Mouse (Mus musculus): ENCODE measurements around the gene H2al1d. TPM values are rescaled to one million over a fixed set of nuclear protein-coding genes. Genes with fewer than 3 reads are reported as not detected.
"Not testable (repeated sequence)": the region's sequence is repeated elsewhere in the genome, so short reads cannot be mapped to it uniquely, and the experiment has no call there.

H2al1d gene
- total RNA-seq (2021), result not detected
- long read RNA-seq, experiment 1, result 0 reads
- long read RNA-seq, experiment 2, result 0 reads

DNA sequence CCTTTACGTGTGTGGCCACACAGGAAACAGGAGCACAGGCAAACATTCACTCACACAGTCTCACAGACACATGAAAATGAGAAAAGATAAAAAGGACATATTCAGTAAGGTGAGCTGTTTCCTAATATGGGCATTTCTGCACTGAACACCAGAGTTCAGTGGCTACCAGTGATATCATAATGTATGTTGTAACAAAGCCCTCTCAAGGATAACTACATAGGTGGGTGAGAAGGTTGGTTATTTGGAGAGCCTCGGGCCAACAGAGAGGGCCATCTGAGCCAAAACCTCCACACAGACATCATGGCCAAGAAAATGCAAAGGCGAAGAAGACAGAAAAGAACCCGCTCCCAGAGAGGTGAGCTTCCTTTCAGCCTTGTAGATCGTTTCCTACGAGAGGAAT is at the start of gene H2al1d:
H2al1d (plus strand) TSS at position 301 of the 400 bp plus-strand sequence.
- not testable (repeated sequence) for H3K4me3 ChIP-seq; DNase-seq (ENCODE audit: low spot score in 2 of 2); H3K27ac ChIP-seq

DNA sequence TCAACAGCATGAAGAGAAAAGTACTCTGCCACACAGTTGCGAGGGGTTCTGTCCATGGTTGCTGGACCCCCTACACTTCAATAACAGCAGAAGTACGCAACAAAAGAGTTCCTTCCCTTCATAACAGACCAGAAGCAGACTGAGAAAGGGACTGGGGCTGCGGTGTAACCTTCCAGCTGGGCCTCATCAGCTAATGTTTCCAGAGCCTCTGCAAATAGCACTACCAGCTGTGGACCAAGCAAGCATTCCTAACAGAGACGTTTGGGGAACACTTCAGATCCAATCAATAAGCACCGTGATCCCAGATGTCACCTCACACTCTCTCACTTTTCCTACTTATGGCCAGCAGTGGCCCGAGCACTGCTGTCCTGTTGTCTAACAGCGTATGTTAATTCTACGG is 43.7 kb upstream of the H2al1d start:
- DNase-seq (ENCODE audit: low spot score in 2 of 2), result no peak
- no peak for TF ChIP-seq CTCF (conservative IDR thresholded peaks at IDR 0.05)
- Histone ChIP-seq H3K4me3 (no peak overlapping the region), H3K27ac (no peak overlapping the region)

DNA sequence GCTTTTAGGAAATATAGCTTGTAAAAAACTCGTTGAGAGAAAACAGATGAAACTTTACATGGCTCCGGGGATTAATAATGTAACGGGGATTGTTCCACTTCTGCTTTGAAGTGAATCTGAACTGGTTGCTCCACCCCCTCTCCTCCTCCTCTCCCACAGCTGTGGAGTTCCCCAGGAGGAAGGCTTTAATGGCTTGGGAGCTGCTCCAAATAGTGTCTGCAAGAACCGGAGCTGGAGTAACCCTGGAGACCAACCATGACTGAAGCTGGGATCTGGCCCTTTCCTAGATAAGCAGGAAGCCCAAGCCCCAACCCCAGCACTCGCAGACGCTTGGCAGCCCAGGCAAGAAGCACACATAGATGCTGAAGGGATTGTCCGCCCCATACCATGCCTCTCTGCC is 40.8 kb upstream of the H2al1d start:
- DNase-seq (ENCODE audit: low spot score in 2 of 2), result peak in 1 of 2 experiments; percentile 5
- no peak overlapping the region for H3K27ac ChIP-seq
- TF ChIP-seq CTCF (conservative IDR thresholded peaks at IDR 0.05), result no peak

DNA sequence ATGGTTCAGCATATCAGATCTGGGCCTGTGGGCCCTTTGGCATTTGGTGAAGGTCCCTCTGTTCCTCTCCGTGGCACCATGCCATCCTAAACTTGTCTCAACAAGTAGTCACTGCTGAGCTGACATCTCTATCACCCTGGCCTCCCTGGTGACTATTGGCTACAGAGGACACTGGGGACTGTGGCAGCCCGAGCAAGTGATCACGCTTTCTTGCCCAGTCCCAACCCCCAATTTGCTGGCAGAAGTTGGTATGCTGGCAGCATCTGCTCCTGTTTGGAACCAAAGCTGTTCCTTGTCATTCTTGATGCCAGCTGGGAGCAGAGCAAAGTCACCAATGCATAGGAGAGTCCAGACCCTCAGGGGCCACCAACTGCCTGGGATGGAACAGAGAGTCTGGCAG is 39.5 kb upstream of the H2al1d start:
- Histone ChIP-seq H3K4me3 (no peak overlapping the region), H3K27ac (no peak overlapping the region)
- no peak for TF ChIP-seq CTCF (conservative IDR thresholded peaks at IDR 0.05)
- DNase-seq (ENCODE audit: low spot score in 2 of 2), result peak; percentile 25 to 30

More for the DNA sequence above, 40.8 kb upstream of the H2al1d start:
- H3K4me3 ChIP-seq, result no peak overlapping the region

DNA sequence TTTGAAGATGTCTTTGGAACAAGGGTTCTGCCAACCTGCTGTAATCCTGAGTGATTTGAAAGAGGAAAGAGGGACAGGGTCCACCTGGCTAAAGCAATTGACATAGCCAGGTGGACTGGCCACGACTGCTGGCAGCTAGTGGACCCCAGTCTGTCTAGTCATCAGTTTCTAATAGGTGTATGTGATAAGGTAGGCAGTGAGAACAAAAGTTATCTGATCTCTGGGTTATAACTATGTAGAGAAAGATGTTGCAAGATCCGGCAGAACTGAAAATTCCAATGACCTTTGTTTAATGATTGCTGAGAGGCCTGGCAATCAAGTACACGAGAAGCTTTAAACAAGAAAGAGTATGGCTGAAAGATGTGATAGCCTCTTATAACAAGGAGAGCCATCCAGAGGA is 35.4 kb upstream of the H2al1d start:
- no peak overlapping the region for H3K27ac ChIP-seq
- H3K4me3 ChIP-seq, result no peak overlapping the region
- no peak for TF ChIP-seq CTCF (conservative IDR thresholded peaks at IDR 0.05)
- DNase-seq (ENCODE audit: low spot score in 2 of 2), result no peak

DNA sequence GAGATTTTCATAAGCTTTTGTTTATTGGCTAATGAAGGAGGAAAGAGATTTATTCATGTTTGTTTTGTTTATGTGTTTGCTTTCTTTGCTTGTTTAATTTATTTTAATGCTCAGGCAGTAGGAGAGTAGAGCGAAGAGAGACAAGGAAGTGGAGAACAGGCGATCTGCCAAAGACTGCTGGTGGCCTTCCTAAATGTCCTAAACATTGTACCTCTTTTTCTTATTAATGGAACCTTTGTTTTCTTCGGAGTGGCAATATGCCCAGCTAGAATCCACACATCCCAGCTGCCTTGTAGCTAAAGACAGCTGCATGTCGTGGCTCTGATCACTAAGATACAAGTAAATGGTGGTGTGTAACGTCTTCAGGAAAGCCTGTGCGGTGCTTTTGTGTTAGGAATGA is 31.5 kb upstream of the H2al1d start:
- H3K4me3 ChIP-seq, result no peak overlapping the region
- no peak overlapping the region for H3K27ac ChIP-seq
- no peak for DNase-seq (ENCODE audit: low spot score in 2 of 2)
- no peak for TF ChIP-seq CTCF (conservative IDR thresholded peaks at IDR 0.05)

DNA sequence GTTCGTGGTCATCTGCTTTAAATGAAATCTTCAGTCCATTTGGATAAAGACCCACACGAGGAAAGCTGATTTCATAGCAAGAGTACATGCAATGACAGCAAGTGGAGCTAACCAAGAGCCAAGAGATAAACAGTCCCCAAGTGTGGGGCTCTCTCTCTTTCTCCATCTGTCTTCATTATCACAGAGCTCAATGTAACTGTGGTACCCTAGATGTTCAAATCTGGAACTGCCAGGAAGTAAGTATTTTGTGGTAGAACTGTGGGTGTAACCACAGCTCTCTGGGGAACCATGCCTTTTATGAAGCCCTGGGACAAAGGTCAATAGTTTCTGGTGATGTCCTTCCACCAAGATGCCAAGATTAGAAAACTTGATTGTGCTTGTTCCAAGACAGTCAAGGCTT is 27.9 kb upstream of the H2al1d start:
- H3K27ac ChIP-seq, result no peak overlapping the region
- no peak for DNase-seq (ENCODE audit: low spot score in 2 of 2)
- no peak overlapping the region for H3K4me3 ChIP-seq
- TF ChIP-seq CTCF (conservative IDR thresholded peaks at IDR 0.05), result no peak

DNA sequence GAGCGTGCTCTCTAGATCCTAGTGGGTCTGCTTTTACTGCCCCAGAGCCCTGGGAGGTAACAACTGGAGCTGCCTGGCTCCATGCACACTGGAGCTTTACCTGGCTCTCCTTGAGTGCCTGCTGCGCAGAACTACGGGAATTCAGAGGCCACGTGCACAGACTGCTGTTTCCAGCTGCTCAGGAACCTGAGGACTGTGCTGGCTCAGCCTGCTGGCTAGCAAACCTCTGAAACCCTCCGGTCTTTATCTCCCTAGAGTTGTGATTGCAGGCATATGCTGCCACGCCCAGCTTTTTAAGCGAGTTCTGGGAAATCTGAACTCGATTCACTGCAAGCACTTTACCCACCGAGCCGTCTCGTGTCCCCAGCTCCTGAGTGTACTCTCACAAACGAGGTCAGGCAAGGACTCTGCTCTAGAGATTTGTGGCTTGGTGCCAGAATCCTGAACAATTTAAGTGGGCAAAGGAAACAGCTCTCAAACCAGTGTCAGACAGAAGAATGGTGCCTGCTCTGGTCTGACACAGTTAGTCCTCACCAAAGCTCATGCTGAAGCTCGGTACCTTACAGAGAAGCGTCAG is 20.2 kb upstream of the H2al1d start:
- no peak for DNase-seq (ENCODE audit: low spot score in 2 of 2)
- Histone ChIP-seq H3K4me3 (no peak overlapping the region), H3K27ac (no peak overlapping the region)
- no peak for TF ChIP-seq CTCF (conservative IDR thresholded peaks at IDR 0.05)

DNA sequence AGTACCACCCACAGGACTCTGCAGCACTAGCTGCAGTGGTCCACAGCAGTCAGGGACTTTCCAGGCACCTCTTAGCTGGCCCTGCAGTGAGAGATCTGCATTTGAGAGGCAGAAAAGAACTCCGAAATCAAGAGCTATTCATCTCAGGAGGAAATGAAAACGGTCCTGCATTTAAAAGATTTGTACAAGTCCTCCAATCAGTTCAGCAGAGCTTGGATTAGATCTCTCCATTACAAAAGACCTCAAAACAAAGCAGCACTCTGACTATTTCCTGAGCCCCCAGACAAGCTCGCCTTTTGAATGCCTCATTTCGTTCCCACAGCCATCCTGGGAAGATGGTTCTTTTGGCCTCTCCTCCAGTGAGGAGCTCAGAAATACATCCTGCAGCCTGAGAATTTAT is 19.4 kb upstream of the H2al1d start:
- TF ChIP-seq CTCF (conservative IDR thresholded peaks at IDR 0.05), result no peak
- no peak for DNase-seq (ENCODE audit: low spot score in 2 of 2)
- H3K4me3 ChIP-seq, result no peak overlapping the region
- H3K27ac ChIP-seq, result no peak overlapping the region

DNA sequence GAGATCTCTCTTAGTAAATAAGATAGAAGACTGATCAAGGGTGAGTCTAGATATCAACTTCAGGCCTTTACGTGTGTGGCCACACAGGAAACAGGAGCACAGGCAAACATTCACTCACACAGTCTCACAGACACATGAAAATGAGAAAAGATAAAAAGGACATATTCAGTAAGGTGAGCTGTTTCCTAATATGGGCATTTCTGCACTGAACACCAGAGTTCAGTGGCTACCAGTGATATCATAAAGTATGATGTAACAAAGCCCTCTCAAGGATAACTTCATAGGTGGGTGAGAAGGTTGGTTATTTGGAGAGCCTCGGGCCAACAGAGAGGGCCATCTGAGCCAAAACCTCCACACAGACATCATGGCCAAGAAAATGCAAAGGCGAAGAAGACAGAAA is 9.7 kb upstream of the H2al1d start, which contains the start of gene H2al1a:
H2al1a (plus strand) TSS at position 301 of the 400 bp plus-strand sequence.
- not testable (repeated sequence) for H3K4me3 ChIP-seq; DNase-seq (ENCODE audit: low spot score in 2 of 2); H3K27ac ChIP-seq

DNA sequence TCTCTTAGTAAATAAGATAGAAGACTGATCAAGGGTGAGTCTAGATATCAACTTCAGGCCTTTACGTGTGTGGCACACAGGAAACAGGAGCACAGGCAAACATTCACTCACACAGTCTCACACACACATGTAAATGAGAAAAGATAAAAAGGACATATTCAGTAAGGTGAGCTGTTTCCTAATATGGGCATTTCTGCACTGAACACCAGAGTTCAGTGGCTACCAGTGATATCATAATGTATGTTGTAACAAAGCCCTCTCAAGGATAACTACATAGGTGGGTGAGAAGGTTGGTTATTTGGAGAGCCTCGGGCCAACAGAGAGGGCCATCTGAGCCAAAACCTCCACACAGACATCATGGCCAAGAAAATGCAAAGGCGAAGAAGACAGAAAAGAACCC is 6.5 kb upstream of the H2al1d start, which contains the start of gene H2al1b:
H2al1b (plus strand) TSS at position 301 of the 400 bp plus-strand sequence.
- not testable (repeated sequence) for H3K4me3 ChIP-seq; H3K27ac ChIP-seq; DNase-seq (ENCODE audit: low spot score in 2 of 2)

DNA sequence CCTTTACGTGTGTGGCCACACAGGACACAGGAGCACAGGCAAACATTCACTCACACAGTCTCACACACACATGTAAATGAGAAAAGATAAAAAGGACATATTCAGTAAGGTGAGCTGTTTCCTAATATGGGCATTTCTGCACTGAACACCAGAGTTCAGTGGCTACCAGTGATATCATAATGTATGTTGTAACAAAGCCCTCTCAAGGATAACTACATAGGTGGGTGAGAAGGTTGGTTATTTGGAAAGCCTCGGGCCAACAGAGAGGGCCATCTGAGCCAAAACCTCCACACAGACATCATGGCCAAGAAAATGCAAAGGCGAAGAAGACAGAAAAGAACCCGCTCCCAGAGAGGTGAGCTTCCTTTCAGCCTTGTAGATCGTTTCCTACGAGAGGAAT is 3.3 kb upstream of the H2al1d start, which contains the start of gene H2al1c:
H2al1c (plus strand) TSS at position 301 of the 400 bp plus-strand sequence.
- not testable (repeated sequence) for H3K27ac ChIP-seq; DNase-seq (ENCODE audit: low spot score in 2 of 2); H3K4me3 ChIP-seq

DNA sequence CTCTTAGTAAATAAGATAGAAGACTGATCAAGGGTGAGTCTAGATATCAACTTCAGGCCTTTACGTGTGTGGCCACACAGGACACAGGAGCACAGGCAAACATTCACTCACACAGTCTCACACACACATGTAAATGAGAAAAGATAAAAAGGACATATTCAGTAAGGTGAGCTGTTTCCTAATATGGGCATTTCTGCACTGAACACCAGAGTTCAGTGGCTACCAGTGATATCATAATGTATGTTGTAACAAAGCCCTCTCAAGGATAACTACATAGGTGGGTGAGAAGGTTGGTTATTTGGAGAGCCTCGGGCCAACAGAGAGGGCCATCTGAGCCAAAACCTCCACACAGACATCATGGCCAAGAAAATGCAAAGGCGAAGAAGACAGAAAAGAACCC is 3.0 kb downstream of the H2al1d start, which contains the start of gene H2al1e:
H2al1e (plus strand) TSS at position 301 of the 400 bp plus-strand sequence.
- not testable (repeated sequence) for H3K27ac ChIP-seq; DNase-seq (ENCODE audit: low spot score in 2 of 2); H3K4me3 ChIP-seq

DNA sequence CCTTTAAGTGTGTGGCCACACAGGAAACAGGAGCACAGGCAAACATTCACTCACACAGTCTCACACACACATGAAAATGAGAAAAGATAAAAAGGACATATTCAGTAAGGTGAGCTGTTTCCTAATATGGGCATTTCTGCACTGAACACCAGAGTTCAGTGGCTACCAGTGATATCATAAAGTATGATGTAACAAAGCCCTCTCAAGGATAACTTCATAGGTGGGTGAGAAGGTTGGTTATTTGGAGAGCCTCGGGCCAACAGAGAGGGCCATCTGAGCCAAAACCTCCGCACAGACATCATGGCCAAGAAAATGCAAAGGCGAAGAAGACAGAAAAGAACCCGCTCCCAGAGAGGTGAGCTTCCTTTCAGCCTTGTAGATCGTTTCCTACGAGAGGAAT is 6.2 kb downstream of the H2al1d start, which contains the start of gene H2al1f:
H2al1f (plus strand) TSS at position 301 of the 400 bp plus-strand sequence.
- not testable (repeated sequence) for H3K4me3 ChIP-seq, H3K27ac ChIP-seq

DNA sequence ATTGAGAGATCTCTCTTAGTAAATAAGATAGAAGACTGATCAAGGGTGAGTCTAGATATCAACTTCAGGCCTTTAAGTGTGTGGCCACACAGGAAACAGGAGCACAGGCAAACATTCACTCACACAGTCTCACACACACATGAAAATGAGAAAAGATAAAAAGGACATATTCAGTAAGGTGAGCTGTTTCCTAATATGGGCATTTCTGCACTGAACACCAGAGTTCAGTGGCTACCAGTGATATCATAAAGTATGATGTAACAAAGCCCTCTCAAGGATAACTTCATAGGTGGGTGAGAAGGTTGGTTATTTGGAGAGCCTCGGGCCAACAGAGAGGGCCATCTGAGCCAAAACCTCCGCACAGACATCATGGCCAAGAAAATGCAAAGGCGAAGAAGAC is 9.3 kb downstream of the H2al1d start, which contains the start of gene H2al1g:
H2al1g (plus strand) TSS at position 301 of the 400 bp plus-strand sequence.
- not testable (repeated sequence) for H3K27ac ChIP-seq; DNase-seq (ENCODE audit: low spot score in 2 of 2); H3K4me3 ChIP-seq

More for the DNA sequence above, 6.2 kb downstream of the H2al1d start, which contains the start of gene H2al1f:
- DNase-seq (ENCODE audit: low spot score in 2 of 2), result not testable (repeated sequence)

DNA sequence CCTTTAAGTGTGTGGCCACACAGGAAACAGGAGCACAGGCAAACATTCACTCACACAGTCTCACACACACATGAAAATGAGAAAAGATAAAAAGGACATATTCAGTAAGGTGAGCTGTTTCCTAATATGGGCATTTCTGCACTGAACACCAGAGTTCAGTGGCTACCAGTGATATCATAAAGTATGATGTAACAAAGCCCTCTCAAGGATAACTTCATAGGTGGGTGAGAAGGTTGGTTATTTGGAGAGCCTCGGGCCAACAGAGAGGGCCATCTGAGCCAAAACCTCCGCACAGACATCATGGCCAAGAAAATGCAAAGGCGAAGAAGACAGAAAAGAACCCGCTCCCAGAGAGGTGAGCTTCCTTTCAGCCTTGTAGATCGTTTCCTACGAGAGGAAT is 12.6 kb downstream of the H2al1d start, which contains the start of gene H2al1h:
H2al1h (plus strand) TSS at position 301 of the 400 bp plus-strand sequence.
- DNase-seq (ENCODE audit: low spot score in 2 of 2), result not testable (repeated sequence)

DNA sequence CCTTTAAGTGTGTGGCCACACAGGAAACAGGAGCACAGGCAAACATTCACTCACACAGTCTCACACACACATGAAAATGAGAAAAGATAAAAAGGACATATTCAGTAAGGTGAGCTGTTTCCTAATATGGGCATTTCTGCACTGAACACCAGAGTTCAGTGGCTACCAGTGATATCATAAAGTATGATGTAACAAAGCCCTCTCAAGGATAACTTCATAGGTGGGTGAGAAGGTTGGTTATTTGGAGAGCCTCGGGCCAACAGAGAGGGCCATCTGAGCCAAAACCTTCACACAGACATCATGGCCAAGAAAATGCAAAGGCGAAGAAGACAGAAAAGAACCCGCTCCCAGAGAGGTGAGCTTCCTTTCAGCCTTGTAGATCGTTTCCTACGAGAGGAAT is 15.7 kb downstream of the H2al1d start, which contains the start of gene H2al1i:
H2al1i (plus strand) TSS at position 301 of the 400 bp plus-strand sequence.
- not testable (repeated sequence) for H3K27ac ChIP-seq; H3K4me3 ChIP-seq; DNase-seq (ENCODE audit: low spot score in 2 of 2)

More for the DNA sequence above, 12.6 kb downstream of the H2al1d start, which contains the start of gene H2al1h:
- H3K27ac ChIP-seq, H3K4me3 ChIP-seq: not testable (repeated sequence)

DNA sequence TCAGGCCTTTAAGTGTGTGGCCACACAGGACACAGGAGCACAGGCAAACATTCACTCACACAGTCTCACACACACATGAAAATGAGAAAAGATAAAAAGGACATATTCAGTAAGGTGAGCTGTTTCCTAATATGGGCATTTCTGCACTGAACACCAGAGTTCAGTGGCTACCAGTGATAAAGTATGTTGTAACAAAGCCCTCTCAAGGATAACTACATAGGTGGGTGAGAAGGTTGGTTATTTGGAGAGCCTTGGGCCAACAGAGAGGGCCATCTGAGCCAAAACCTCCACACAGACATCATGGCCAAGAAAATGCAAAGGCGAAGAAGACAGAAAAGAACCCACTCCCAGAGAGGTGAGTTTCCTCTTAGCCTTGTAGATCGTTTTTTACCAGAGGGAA is 18.9 kb downstream of the H2al1d start, which contains the start of gene H2al1j:
H2al1j (plus strand) TSS at position 301 of the 400 bp plus-strand sequence.
- H3K27ac ChIP-seq; H3K4me3 ChIP-seq; DNase-seq (ENCODE audit: low spot score in 2 of 2): not testable (repeated sequence)
